Mouse (Mus musculus) bone marrow macrophage, adult 2 months (primary cell): ENCODE data around the gene Nr2f2.

Experiments
- CTCF ChIP-seq: IDR thresholded peaks from 2 replicates; pipeline ENCODE4 v1.5.1; 2012; ENCODE audit warnings: low read depth, mild to moderate bottlenecking, low read length, moderate library complexity
- POLR2A ChIP-seq: IDR thresholded peaks from 2 replicates; pipeline ENCODE4 v1.6.1; 2012; ENCODE audit warnings: mild to moderate bottlenecking, low read depth, low read length, borderline replicate concordance

DNA sequence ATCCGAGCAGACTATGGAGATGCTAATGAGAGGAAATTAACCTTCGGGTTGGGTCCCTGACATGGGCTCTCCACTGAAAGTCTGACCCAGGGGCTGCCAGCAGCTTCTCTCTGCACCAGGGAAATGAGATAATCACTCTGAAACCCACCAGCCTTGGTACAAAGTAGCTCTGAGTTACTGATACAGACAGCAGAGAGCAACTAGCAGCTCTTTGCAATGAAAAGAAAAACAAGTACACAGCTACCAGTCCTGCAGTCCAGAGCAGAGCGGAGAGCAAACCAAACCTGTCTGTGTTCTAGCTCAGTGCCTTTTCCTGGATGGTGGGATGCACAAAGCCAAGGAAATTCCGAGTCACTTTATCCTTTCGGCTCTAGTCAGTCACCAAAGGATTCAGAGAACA lies 23.1 kb downstream of the Nr2f2 start:
- TF ChIP-seq CTCF (no peak), POLR2A (no peak)
